Mouse (Mus musculus) limb, embryonic 14.5 days (tissue): ENCODE measurements around the gene Apoa4. TPM values are rescaled to one million over a fixed set of nuclear protein-coding genes. Genes with fewer than 3 reads are reported as not detected.

Experiments
- ATAC-seq: fragments of 200-750 bp; cut with Nextera tagmentation; 2 replicates; pipeline ENCODE4 v1.8.0; 2017; ENCODE audit warnings: low read depth, moderate number of reproducible peaks, moderate TSS enrichment; ENCODE audit not compliant: low FRiP score
- DNase-seq: peaks from one replicate; pipeline ENCODE4 v3.0.0-alpha.2; 2015; ENCODE audit warnings: low spot score
- H3K27ac ChIP-seq: fragments of 300-500 bp; sonication (generic); replicated peaks from 2 replicates; pipeline ENCODE4 v1.5.1; 2014; ENCODE audit warnings: low read depth, mild to moderate bottlenecking, low read length, moderate library complexity, mixed read lengths
- H3K27me3 ChIP-seq: fragments of 300-500 bp; sonication (generic); 2 replicates; pipeline ENCODE4 v1.6.1; 2014; ENCODE audit warnings: low read length, mixed read lengths; ENCODE audit not compliant: control insufficient read depth, insufficient read depth
- H3K36me3 ChIP-seq: fragments of 300-500 bp; sonication (generic); 2 replicates; pipeline ENCODE4 v1.6.1; 2014; ENCODE audit warnings: mild to moderate bottlenecking, low read length, moderate library complexity, mixed read lengths; ENCODE audit not compliant: control insufficient read depth, insufficient read depth
- H3K4me1 ChIP-seq: fragments of 300-500 bp; sonication (generic); 2 replicates; pipeline ENCODE4 v1.6.1; 2014; ENCODE audit warnings: antibody characterized with exemption, low read length, mixed read lengths; ENCODE audit not compliant: control insufficient read depth, insufficient read depth
- H3K4me2 ChIP-seq: fragments of 300-500 bp; sonication (generic); replicated peaks from 2 replicates; pipeline ENCODE4 v1.6.1; 2014; ENCODE audit warnings: low read depth, mild to moderate bottlenecking, low read length, moderate library complexity; ENCODE audit not compliant: severe bottlenecking
- H3K4me3 ChIP-seq: fragments of 300-500 bp; sonication (generic); replicated peaks from 2 replicates; pipeline ENCODE4 v1.5.1; 2014; ENCODE audit warnings: low read length
- H3K9ac ChIP-seq: fragments of 300-500 bp; sonication (generic); 2 replicates; pipeline ENCODE4 v1.6.1; 2014; ENCODE audit warnings: mild to moderate bottlenecking, low read depth, low read length, moderate library complexity; ENCODE audit not compliant: severe bottlenecking
- H3K9me3 ChIP-seq: fragments of 300-500 bp; sonication (generic); 2 replicates; pipeline ENCODE4 v1.6.1; 2016; ENCODE audit warnings: low read length; ENCODE audit not compliant: control insufficient read depth
- POLR2A ChIP-seq: fragments of 200-500 bp; IDR thresholded peaks from 2 replicates; pipeline ENCODE4 v1.8.0; 2012; ENCODE audit warnings: inconsistent platforms, mild to moderate bottlenecking, moderate library complexity, borderline replicate concordance; ENCODE audit not compliant: insufficient read depth, insufficient read length; ENCODE audit errors: extremely low read depth
- WGBS: fragments of 180-500 bp; shearing (Covaris S2); extraction: QIAGEN DNeasy Blood & Tissue Kit; methylation state at CpG from one replicate; pipeline ENCODE4 v1.1.7; 2014; 5-methylcytosine and 5-hydroxymethylcytosine counted together
- polyA plus RNA-seq, 2 experiments: library from polyadenylated mRNA; depleted of rRNA in 1 of 2; stranded (reverse) in 1 of 2; unstranded in 1 of 2; fragments of >200 nt; fragmentation: Nextera tagmentation in 1 of 2; extraction: Ambion mirVana in 1 of 2; gene quantifications; 2 replicates each; pipeline versions ENCODE4 v1.2.1 to v1.2.3; 2012 to 2014

Gene Apoa4
- polyA plus RNA-seq, 2 experiments, result 1.4 TPM; not detected in 1

DNA sequence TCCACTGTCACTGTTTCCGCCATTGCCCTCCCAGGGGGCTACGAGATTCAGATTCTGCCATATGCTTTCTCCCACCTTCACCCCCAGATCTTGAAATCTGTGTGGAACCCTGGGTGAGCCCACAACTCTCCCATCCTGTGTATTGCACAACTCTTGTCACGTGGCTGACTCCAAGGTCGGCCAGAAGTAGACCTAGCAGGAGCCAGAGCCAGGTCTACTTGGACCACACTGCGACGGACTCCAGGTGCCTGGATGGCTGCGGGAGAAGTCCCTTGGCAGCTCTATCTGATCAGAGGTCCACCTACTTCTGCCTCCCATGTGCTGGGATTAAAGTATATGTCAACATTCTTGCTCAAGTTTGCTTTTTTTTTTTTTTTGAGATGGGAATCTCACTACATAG lies 20.6 kb downstream of the Apoa4 start:
- no peak for ATAC-seq
- no peak overlapping the region for H3K27ac ChIP-seq
- no peaks in the 10 kb centered on the region for H3K27me3 ChIP-seq
- no peak for TF ChIP-seq POLR2A
- H3K4me3 ChIP-seq, result no peak overlapping the region
- no peaks in the 10 kb centered on the region for H3K4me1 ChIP-seq
- WGBS, result 86% methylated on average over 7 of the region's 7 CpGs
- no peaks in the 10 kb centered on the region for H3K36me3 ChIP-seq
- no peak overlapping the region for H3K4me2 ChIP-seq
- H3K9ac ChIP-seq, result no peak overlapping the region
- no peak for DNase-seq
- no peaks in the 10 kb centered on the region for H3K9me3 ChIP-seq

DNA sequence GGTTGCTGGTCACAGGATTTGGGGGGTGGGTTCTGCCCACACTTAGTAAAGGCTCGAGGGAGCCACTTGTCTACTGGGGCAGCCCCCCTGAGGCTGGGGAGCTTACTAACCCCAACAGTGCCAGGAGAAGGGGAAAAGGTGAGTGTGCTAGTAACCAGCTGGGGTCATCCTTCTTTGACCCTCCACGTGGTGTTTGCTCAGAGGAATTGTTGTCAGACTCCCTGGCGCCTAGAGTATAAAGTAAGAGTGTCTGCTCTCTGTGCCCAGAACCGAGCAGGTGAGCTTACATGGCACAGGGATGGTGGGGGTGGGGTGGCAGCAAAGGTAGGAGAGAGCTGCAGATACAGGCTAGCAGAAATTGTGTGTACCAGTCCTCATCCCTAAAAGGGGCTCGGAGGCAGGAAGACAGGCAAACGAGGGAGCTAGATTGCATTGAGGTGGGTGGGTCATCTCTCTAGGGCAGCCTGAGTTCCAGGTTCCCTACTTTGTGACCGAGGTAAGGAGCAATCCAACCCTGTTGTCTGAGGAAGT lies 27.9 kb downstream of the Apoa4 start, which contains the start of gene Apoa5:
TSS of gene Apoa5 (plus strand) at position 291 of the 531 bp plus-strand sequence.
- DNase-seq (no peak), ATAC-seq (no peak)
- no peaks in the 10 kb centered on the region for H3K4me1 ChIP-seq
- H3K9me3 ChIP-seq, result no peaks in the 10 kb centered on the region
- WGBS, result 46% methylated on average over 7 of the region's 7 CpGs
- H3K4me2 ChIP-seq, result no peak within 1 kb of the TSS
- H3K27ac ChIP-seq, result no peak within 1 kb of the TSS
- no peak within 1 kb of the TSS for H3K9ac ChIP-seq
- no peak for TF ChIP-seq POLR2A
- H3K4me3 ChIP-seq, result no peak within 1 kb of the TSS
- no peaks in the 10 kb centered on the region for H3K36me3 ChIP-seq
- H3K27me3 ChIP-seq, result no peaks in the 10 kb centered on the region

GRCm38 (mm10) chr9:46269125-46269524 lies 28.6 kb downstream of the Apoa4 start:
- Histone ChIP-seq H3K4me3 (no peak overlapping the region), H3K4me1 (peaks cover 5% of the 10 kb centered on the region; the same call in 1 of the 2 replicates), H3K9ac (no peak overlapping the region), H3K27ac (no peak overlapping the region), H3K4me2 (no peak overlapping the region), H3K9me3 (no peaks in the 10 kb centered on the region), H3K36me3 (no peaks in the 10 kb centered on the region), H3K27me3 (no peaks in the 10 kb centered on the region)
- TF ChIP-seq POLR2A, result no peak
- DNase-seq (no peak), ATAC-seq (no peak)
- 89% methylated on average over 5 of the region's 5 CpGs for WGBS

- Histone ChIP-seq H3K36me3 (peaks cover 14% of the 10 kb centered on the region), H3K9me3 (no peaks in the 10 kb centered on the region), H3K27me3 (no peaks in the 10 kb centered on the region), H3K9ac (no peak overlapping the region), H3K4me3 (no peak overlapping the region), H3K4me1 (peaks cover 5% of the 10 kb centered on the region; the same call in 1 of the 2 replicates), H3K4me2 (no peak overlapping the region), H3K27ac (no peak overlapping the region)
- DNase-seq (no peak), ATAC-seq (no peak)
- WGBS, result 93% methylated on average over 4 of the region's 4 CpGs
- no peak for TF ChIP-seq POLR2A
Observed at GRCm38 (mm10) chr9:46270782-46271181, 30.3 kb downstream of the Apoa4 start.

DNA sequence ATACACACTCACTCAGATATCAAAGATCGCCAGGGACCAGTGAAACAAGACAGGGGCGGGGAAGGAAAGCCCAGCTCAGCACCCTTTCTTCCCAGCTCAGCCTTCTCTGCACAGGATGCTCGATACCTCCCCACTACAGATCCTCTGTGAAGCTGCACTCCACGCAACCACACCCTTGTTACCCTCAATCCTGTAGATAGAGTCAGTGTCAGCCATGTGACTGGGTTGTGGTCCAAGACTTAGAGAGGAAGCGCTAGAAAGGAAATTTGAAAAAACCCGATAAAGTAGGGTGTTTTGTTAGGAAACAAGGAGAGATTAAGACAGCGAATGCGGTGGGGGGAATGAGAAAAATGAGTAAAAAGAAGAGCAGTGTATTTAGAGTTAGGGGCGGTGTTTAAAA lies 31.6 kb downstream of the Apoa4 start:
- Histone ChIP-seq H3K9me3 (no peaks in the 10 kb centered on the region), H3K4me2 (no peak overlapping the region), H3K9ac (no peak overlapping the region), H3K4me3 (0 out of 2 replicates have a peak overlapping the region, but pooled peaks have one; percentile 82), H3K4me1 (peaks cover 5% of the 10 kb centered on the region; the same call in 1 of the 2 replicates), H3K36me3 (peaks cover 26% of the 10 kb centered on the region), H3K27me3 (no peaks in the 10 kb centered on the region), H3K27ac (no peak overlapping the region)
- DNase-seq, result no peak
- WGBS, result 88% methylated on average over 9 of the region's 9 CpGs
- no peak for TF ChIP-seq POLR2A
- ATAC-seq, result no peak
